Mouse (Mus musculus) kidney, postnatal 0 days (tissue): ENCODE results near the gene Snrnp35. TPM values are rescaled to one million over a fixed set of nuclear protein-coding genes. Genes with fewer than 3 reads are reported as not detected.
A peak's percentile ranks its signal among the peaks of the same experiment; 100 is the strongest.

ENCODE experiments used
- ATAC-seq: fragments of 200-750 bp; cut with Nextera tagmentation; replicated peaks from 2 replicates; pipeline ENCODE4 v1.8.0; 2017; ENCODE audit warnings: low read depth, moderate number of reproducible peaks, moderate TSS enrichment, moderate library complexity; ENCODE audit not compliant: low FRiP score
- DNase-seq: peaks from one replicate; pipeline ENCODE4 v3.0.0-alpha.2; 2016; ENCODE audit warnings: low spot score
- H3K27ac ChIP-seq: fragments of 300-500 bp; sonication (generic); 2 replicates; pipeline ENCODE4 v1.5.1; 2014; ENCODE audit warnings: mild to moderate bottlenecking
- H3K27me3 ChIP-seq: fragments of 300-500 bp; sonication (generic); 2 replicates; pipeline ENCODE4 v1.6.1; 2014; ENCODE audit warnings: low read length, mixed read lengths; ENCODE audit not compliant: insufficient read depth
- H3K36me3 ChIP-seq: fragments of 300-500 bp; sonication (generic); 2 replicates; pipeline ENCODE4 v1.6.1; 2014; ENCODE audit warnings: low read length, mixed read lengths; ENCODE audit not compliant: insufficient read depth
- H3K4me1 ChIP-seq: fragments of 300-500 bp; sonication (generic); replicated peaks from 2 replicates; pipeline ENCODE4 v1.6.1; 2014; ENCODE audit warnings: antibody characterized with exemption, low read length, mixed read lengths; ENCODE audit not compliant: insufficient read depth
- H3K4me2 ChIP-seq: fragments of 300-500 bp; sonication (generic); 2 replicates; pipeline ENCODE4 v1.6.1; 2014; ENCODE audit warnings: mild to moderate bottlenecking, low read length, moderate library complexity, mixed read lengths
- H3K4me3 ChIP-seq: fragments of 300-500 bp; sonication (generic); replicated peaks from 2 replicates; pipeline ENCODE4 v1.5.1; 2014; ENCODE audit warnings: low read depth, low read length
- H3K9ac ChIP-seq: fragments of 300-500 bp; sonication (generic); 2 replicates; pipeline ENCODE4 v1.6.1; 2014; ENCODE audit warnings: low read depth, low read length
- H3K9me3 ChIP-seq: fragments of 300-500 bp; sonication (generic); replicated peaks from 2 replicates; pipeline ENCODE4 v1.6.1; 2016; ENCODE audit warnings: low read length, inconsistent platforms, mixed read lengths
- CTCF ChIP-seq: IDR thresholded peaks from 2 replicates; pipeline ENCODE4 v1.5.1; 2016; ENCODE audit warnings: antibody characterized with exemption, low read depth, mild to moderate bottlenecking, moderate library complexity
- WGBS: fragments of 180-500 bp; shearing (Covaris S2); extraction: QIAGEN DNeasy Blood & Tissue Kit; methylation state at CpG from one replicate; pipeline ENCODE4 v1.1.7; 2014; 5-methylcytosine and 5-hydroxymethylcytosine counted together
- polyA plus RNA-seq: library from polyadenylated mRNA; unstranded; fragments of >200 nt; fragmentation: Nextera tagmentation; extraction: Ambion mirVana; gene quantifications from 2 replicates; pipeline ENCODE4 v1.2.1, GENCODE M21; 2015

The Snrnp35 gene
- polyA plus RNA-seq, 1 experiment from 2014 or later: 17.1 TPM

- Histone ChIP-seq H3K27ac (no peak overlapping the region), H3K4me2 (no peak overlapping the region), H3K4me1 (no peaks in the 10 kb centered on the region; the same call in 1 of the 2 replicates), H3K4me3 (no peak overlapping the region), H3K27me3 (no peaks in the 10 kb centered on the region), H3K36me3 (peaks cover 23% of the 10 kb centered on the region), H3K9me3 (no peaks in the 10 kb centered on the region), H3K9ac (no peak overlapping the region)
- DNase-seq (no peak), ATAC-seq (no peak)
- 45% methylated on average over 14 of the region's 14 CpGs for WGBS
- no peak for TF ChIP-seq CTCF
Observed at GRCm38 (mm10) chr5:124503742-124504141, 20.8 kb downstream of the Snrnp35 start.

- Histone ChIP-seq H3K36me3 (peaks cover 26% of the 10 kb centered on the region), H3K27me3 (no peaks in the 10 kb centered on the region), H3K4me1 (no peaks in the 10 kb centered on the region; the same call in 1 of the 2 replicates), H3K9me3 (no peaks in the 10 kb centered on the region), H3K4me2 (no peak overlapping the region), H3K9ac (no peak overlapping the region), H3K27ac (no peak overlapping the region), H3K4me3 (no peak overlapping the region)
- no peak for TF ChIP-seq CTCF
- ATAC-seq: no peak
- no peak for DNase-seq
- 83% methylated on average over 4 of the region's 4 CpGs for WGBS
Observed at GRCm38 (mm10) chr5:124505235-124505634, 22.3 kb downstream of the Snrnp35 start.

GRCm38 (mm10) chr5:124506731-124507359, 23.9 kb downstream of the Snrnp35 start:
- DNase-seq (no peak), ATAC-seq (no peak; the same call in 1 of the 2 replicates)

DNA sequence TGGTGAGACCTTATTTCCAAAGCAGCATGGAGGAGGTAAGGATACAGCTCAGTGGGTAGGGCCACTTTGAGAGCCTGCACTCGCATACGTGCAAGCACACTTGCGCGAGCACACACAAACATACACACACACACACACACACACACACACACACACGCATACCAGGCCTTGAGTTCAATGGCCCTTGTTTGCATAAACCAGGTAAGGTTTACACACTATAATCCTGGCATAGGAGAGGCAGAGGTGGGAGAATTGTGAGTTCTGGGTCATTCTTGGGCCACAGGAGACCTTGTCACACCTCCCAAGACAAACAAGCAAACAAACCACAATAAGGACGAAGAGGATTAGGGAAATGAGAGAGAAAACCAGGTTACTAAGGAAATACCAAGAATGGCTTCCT, 26.3 kb downstream of the Snrnp35 start:
- Histone ChIP-seq H3K27me3 (no peaks in the 10 kb centered on the region), H3K36me3 (peaks cover 8% of the 10 kb centered on the region), H3K9ac (no peak overlapping the region), H3K4me1 (no peaks in the 10 kb centered on the region; the same call in 1 of the 2 replicates), H3K27ac (peak overlapping the region; percentile 19; the same call in 1 of the 2 replicates), H3K4me2 (no peak overlapping the region), H3K4me3 (no peak overlapping the region), H3K9me3 (no peaks in the 10 kb centered on the region)
- WGBS: 82% methylated on average over 6 of the region's 6 CpGs
- no peak for TF ChIP-seq CTCF
- DNase-seq: no peak
- ATAC-seq: no peak

More at GRCm38 (mm10) chr5:124506731-124507359, 23.9 kb downstream of the Snrnp35 start:
- Histone ChIP-seq H3K9ac (no peak overlapping the region), H3K4me1 (no peaks in the 10 kb centered on the region; the same call in 1 of the 2 replicates), H3K36me3 (peaks cover 14% of the 10 kb centered on the region), H3K9me3 (no peaks in the 10 kb centered on the region), H3K4me2 (no peak overlapping the region), H3K27me3 (no peaks in the 10 kb centered on the region), H3K27ac (0 out of 2 replicates have a peak overlapping the region, but pooled peaks have one; percentile 2), H3K4me3 (no peak overlapping the region)
- no peak for TF ChIP-seq CTCF
- 34% methylated on average over 10 of the region's 10 CpGs for WGBS

GRCm38 (mm10) chr5:124509742-124510237, 26.9 kb downstream of the Snrnp35 start:
- ATAC-seq (no peak; the same call in 1 of the 2 replicates), DNase-seq (peak; percentile 37)
- Histone ChIP-seq H3K9me3 (no peaks in the 10 kb centered on the region), H3K27me3 (no peaks in the 10 kb centered on the region), H3K4me1 (no peaks in the 10 kb centered on the region; the same call in 1 of the 2 replicates), H3K9ac (no peak overlapping the region), H3K27ac (peak overlapping the region; percentile 19; the same call in 1 of the 2 replicates), H3K4me2 (no peak overlapping the region), H3K4me3 (no peak overlapping the region), H3K36me3 (peaks cover 13% of the 10 kb centered on the region)
- 57% methylated on average over 12 of the region's 12 CpGs for WGBS
- TF ChIP-seq CTCF: no peak

- no peak for DNase-seq
- Histone ChIP-seq H3K4me3 (no peak overlapping the region), H3K4me1 (no peaks in the 10 kb centered on the region; the same call in 1 of the 2 replicates), H3K36me3 (peaks cover 17% of the 10 kb centered on the region; the same call in 1 of the 2 replicates), H3K9ac (no peak overlapping the region), H3K27me3 (no peaks in the 10 kb centered on the region), H3K4me2 (no peak overlapping the region), H3K27ac (no peak overlapping the region), H3K9me3 (no peaks in the 10 kb centered on the region)
- ATAC-seq: no peak
- TF ChIP-seq CTCF: no peak
- 88% methylated on average over 10 of the region's 10 CpGs for WGBS
Observed at GRCm38 (mm10) chr5:124510536-124511050, 27.7 kb downstream of the Snrnp35 start.
